ENCODE assay signal across 8 mouse cellular contexts in genomic region chr2:132252542-132253528, GRCm38 (mm10). TPM values are rescaled to one million over a fixed set of nuclear protein-coding genes. Genes with fewer than 3 reads are reported as not detected.
DNase-seq lines count a peak whose midpoint lies in the region; ATAC-seq and TF ChIP-seq lines count a peak whose summit lies in the region.

Pcna (minus strand) TSS chr2:132253314.

- H3K9ac ChIP-seq in forebrain, embryonic 12.5 days, result peak within 1 kb of the TSS; percentile 74
- H3K9ac ChIP-seq in heart, postnatal 0 days (replicated peaks; ENCODE audit: low read depth, low read length), result peak within 1 kb of the TSS; percentile 64
- peak within 1 kb of the TSS; percentile 75 for H3K9ac ChIP-seq in liver, embryonic 16.5 days (ENCODE audit: low read depth, low read length)
- peak within 1 kb of the TSS; percentile 65 for H3K9ac ChIP-seq in neural tube, embryonic 13.5 days

- peak; percentile 99 for ATAC-seq in forebrain, embryonic 12.5 days (ENCODE audit: low FRiP score)
- peak; percentile 99 for ATAC-seq in heart, postnatal 0 days (ENCODE audit: insufficient read depth, low read depth)
- ATAC-seq in liver, embryonic 16.5 days (ENCODE audit: low read depth), result peak; percentile 98
- ATAC-seq in neural tube, embryonic 13.5 days (ENCODE audit: low read depth), result peak; percentile 100

- TF ChIP-seq CTCF in E14TG2a.4 (conservative IDR thresholded peaks at IDR 0.05; ENCODE audit: low read length), result no peak
- no peak for TF ChIP-seq CTCF in heart, postnatal 0 days (IDR thresholded peaks at IDR 0.05; ENCODE audit: low read depth)
- no peak for TF ChIP-seq CTCF in testis, adult 2 months (IDR thresholded peaks at IDR 0.05; ENCODE audit: control insufficient read depth, insufficient read depth, insufficient replicate concordance, low read depth, low read length)

- under 1% methylated on average over 79 of the region's 79 CpGs for WGBS in forebrain, embryonic 12.5 days
- under 1% methylated on average over 78 of the region's 79 CpGs for WGBS in heart, postnatal 0 days
- under 1% methylated on average over 78 of the region's 79 CpGs for WGBS in liver, embryonic 16.5 days (ENCODE audit: insufficient replicate concordance)
- 1% methylated on average over 79 of the region's 79 CpGs for WGBS in neural tube, embryonic 13.5 days

- TF ChIP-seq EP300 in heart, postnatal 0 days (IDR thresholded peaks at IDR 0.05; ENCODE audit: low read depth), result peak; percentile 48; the same call in 1 of the 2 replicates

- peak within 1 kb of the TSS; percentile 67 for H3K4me2 ChIP-seq in forebrain, embryonic 12.5 days
- peak within 1 kb of the TSS; percentile 87 for H3K4me2 ChIP-seq in heart, postnatal 0 days (ENCODE audit: low read depth, low read length)
- peak within 1 kb of the TSS; percentile 80 for H3K4me2 ChIP-seq in liver, embryonic 16.5 days (ENCODE audit: low read depth, low read length)
- peak within 1 kb of the TSS; percentile 69 for H3K4me2 ChIP-seq in neural tube, embryonic 13.5 days

- H3K4me1 ChIP-seq in E14TG2a.4 (replicated peaks; ENCODE audit: low read depth, low read length), result peaks cover 57% of the 10 kb centered on the region
- peaks cover 31% of the 10 kb centered on the region for H3K4me1 ChIP-seq in forebrain, embryonic 12.5 days
- peaks cover 15% of the 10 kb centered on the region for H3K4me1 ChIP-seq in heart, postnatal 0 days (ENCODE audit: control insufficient read depth, insufficient read depth)
- H3K4me1 ChIP-seq in liver, embryonic 16.5 days (ENCODE audit: control insufficient read depth, low read depth, low read length), result peaks cover 23% of the 10 kb centered on the region
- H3K4me1 ChIP-seq in neural tube, embryonic 13.5 days (replicated peaks), result peaks cover 34% of the 10 kb centered on the region
- H3K4me1 ChIP-seq in testis, adult 2 months (ENCODE audit: control insufficient read depth, insufficient read depth, low read length), result peaks cover 2% of the 10 kb centered on the region; the same call in 1 of the 2 replicates

- peaks cover 55% of the 10 kb centered on the region for H3K36me3 ChIP-seq in E14TG2a.4 (ENCODE audit: insufficient read depth, low read length)
- peaks cover 17% of the 10 kb centered on the region for H3K36me3 ChIP-seq in forebrain, embryonic 12.5 days (replicated peaks)
- peaks cover 16% of the 10 kb centered on the region for H3K36me3 ChIP-seq in heart, postnatal 0 days (replicated peaks; ENCODE audit: control insufficient read depth, insufficient read depth, low read length)
- peaks cover 29% of the 10 kb centered on the region for H3K36me3 ChIP-seq in liver, embryonic 16.5 days (ENCODE audit: control insufficient read depth, insufficient read depth)
- H3K36me3 ChIP-seq in neural tube, embryonic 13.5 days, result peaks cover 20% of the 10 kb centered on the region
- H3K36me3 ChIP-seq in testis, adult 2 months (ENCODE audit: control insufficient read depth, insufficient read depth, low read length), result peaks cover 2% of the 10 kb centered on the region; the same call in 1 of the 2 replicates

- peak within 1 kb of the TSS; percentile 82 for H3K27ac ChIP-seq in forebrain, embryonic 12.5 days
- peak within 1 kb of the TSS; percentile 91 for H3K27ac ChIP-seq in heart, postnatal 0 days (ENCODE audit: low read depth)
- peak within 1 kb of the TSS; percentile 84 for H3K27ac ChIP-seq in liver, embryonic 16.5 days (ENCODE audit: low read length)
- peak within 1 kb of the TSS; percentile 75 for H3K27ac ChIP-seq in neural tube, embryonic 13.5 days (replicated peaks)
- H3K27ac ChIP-seq in testis, adult 2 months (ENCODE audit: control insufficient read depth, insufficient read depth, low read depth, low read length), result peak within 1 kb of the TSS; percentile 73

- peak within 1 kb of the TSS; percentile 90 for H3K4me3 ChIP-seq in E14TG2a.4 (replicated peaks; ENCODE audit: low read length)
- peak within 1 kb of the TSS; percentile 62 for H3K4me3 ChIP-seq in forebrain, embryonic 12.5 days (replicated peaks)
- H3K4me3 ChIP-seq in heart, postnatal 0 days (ENCODE audit: low read depth, low read length), result peak within 1 kb of the TSS; percentile 67
- H3K4me3 ChIP-seq in liver, embryonic 16.5 days (ENCODE audit: low read depth, low read length), result peak within 1 kb of the TSS; percentile 79
- peak within 1 kb of the TSS; percentile 55 for H3K4me3 ChIP-seq in neural tube, embryonic 13.5 days
- peak within 1 kb of the TSS; percentile 81 for H3K4me3 ChIP-seq in testis, adult 2 months (ENCODE audit: control insufficient read depth, low read depth, low read length)

- H3K9me3 ChIP-seq in E14TG2a.4 (ENCODE audit: low read length), result no peaks in the 10 kb centered on the region
- H3K9me3 ChIP-seq in forebrain, embryonic 12.5 days, result no peaks in the 10 kb centered on the region
- no peaks in the 10 kb centered on the region for H3K9me3 ChIP-seq in heart, postnatal 0 days (replicated peaks; ENCODE audit: control insufficient read depth, low read length)
- no peaks in the 10 kb centered on the region for H3K9me3 ChIP-seq in liver, embryonic 16.5 days (replicated peaks; ENCODE audit: control insufficient read depth, low read length)
- no peaks in the 10 kb centered on the region for H3K9me3 ChIP-seq in neural tube, embryonic 13.5 days

- peak; percentile 94 for TF ChIP-seq POLR2A in testis, adult 2 months (IDR thresholded peaks at IDR 0.05; ENCODE audit: control insufficient read depth, low read depth, low read length)

- DNase-seq in c-Kit-positive CD71-positive TER-119-positive erythroid progenitor cells, embryonic 14.5 days (ENCODE audit: low spot score), result peak; percentile 98
- DNase-seq in heart, postnatal 0 days (ENCODE audit: low spot score), result peak; percentile 99
- DNase-seq in kidney, postnatal 4 days, result peak; percentile 96 to 98

- no peaks in the 10 kb centered on the region for H3K27me3 ChIP-seq in E14TG2a.4 (ENCODE audit: insufficient read depth, low read length)
- H3K27me3 ChIP-seq in forebrain, embryonic 12.5 days, result no peaks in the 10 kb centered on the region
- no peaks in the 10 kb centered on the region for H3K27me3 ChIP-seq in heart, postnatal 0 days (ENCODE audit: control insufficient read depth, insufficient read depth, low read length)
- no peaks in the 10 kb centered on the region for H3K27me3 ChIP-seq in liver, embryonic 16.5 days (ENCODE audit: control insufficient read depth, insufficient read depth, low read depth, low read length)
- no peaks in the 10 kb centered on the region for H3K27me3 ChIP-seq in neural tube, embryonic 13.5 days
- H3K27me3 ChIP-seq in testis, adult 2 months (ENCODE audit: control insufficient read depth, insufficient read depth, low read length), result no peaks in the 10 kb centered on the region

RNA-seq across cellular contexts. Expression of gene Pcna, which starts in this region (rescaled TPM):
- 322 and 337 TPM in 2 replicates for polyA plus RNA-seq in forebrain, embryonic 12.5 days (2016; fragmentation: Nextera tagmentation; extraction: Ambion mirVana)
- total RNA-seq in heart, postnatal 0 days (2014; rRNA removed; ENCODE audit: low replicate concordance), result 142 and 167 TPM in 2 replicates
- polyA plus RNA-seq in heart, postnatal 0 days (2015; fragmentation: Nextera tagmentation; extraction: Ambion mirVana), result 74.8 and 82.4 TPM in 2 replicates
- polyA plus RNA-seq in liver, embryonic 16.5 days (2015; fragmentation: Nextera tagmentation; extraction: Ambion mirVana), result 202 and 255 TPM in 2 replicates
- polyA plus RNA-seq in neural tube, embryonic 13.5 days (2015; fragmentation: Nextera tagmentation; extraction: Ambion mirVana), result 110 and 127 TPM in 2 replicates
- 75.1 and 84.2 TPM in 2 replicates for polyA plus RNA-seq in testis, adult 2 months (2012; rRNA removed)

Comparison
In these comparisons a context has a peak if more than half of its experiments do, and no peak if none do; other contexts are left out.
1. Peak in every context shown above with its lines: DNase-seq, ATAC-seq, H3K4me3 ChIP-seq and H3K27ac ChIP-seq.